Mouse (Mus musculus) thymus, adult 2 months (tissue): ENCODE measurements around the gene Cdk1.

ENCODE experiments used
- CTCF ChIP-seq: fragments of 200-500 bp; IDR thresholded peaks from 2 replicates; pipeline ENCODE4 v1.5.1; 2012; ENCODE audit warnings: mild to moderate bottlenecking, control low read depth, low read length, moderate library complexity, borderline replicate concordance; ENCODE audit not compliant: control insufficient read depth, poor library complexity, insufficient read depth; ENCODE audit errors: extremely low read depth
- POLR2A ChIP-seq: fragments of 200-500 bp; IDR thresholded peaks from 2 replicates; pipeline ENCODE4 v1.6.1; 2012; ENCODE audit warnings: mild to moderate bottlenecking, low read length, control low read depth, moderate library complexity; ENCODE audit not compliant: control insufficient read depth, poor library complexity, insufficient read depth; ENCODE audit errors: extremely low read depth

DNA sequence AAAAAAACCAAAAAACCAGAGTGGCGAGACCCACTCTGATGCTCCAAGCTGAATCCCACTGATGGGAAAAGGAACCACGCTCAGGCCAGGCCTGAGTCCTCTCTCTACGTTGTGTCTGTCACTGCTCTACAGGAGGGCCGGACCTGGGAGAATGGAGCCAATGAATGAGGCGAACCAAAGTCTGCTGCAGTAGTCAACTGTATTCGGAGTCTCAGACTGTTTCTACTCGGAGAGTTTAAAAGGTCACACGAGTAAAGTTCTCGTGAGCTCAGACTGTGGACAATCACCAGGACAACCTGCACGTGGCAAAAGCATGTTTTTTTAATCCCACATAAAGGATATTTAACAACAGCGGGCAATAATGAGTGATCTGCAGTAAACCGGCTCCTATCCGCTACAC lies 28.8 kb downstream of the Cdk1 start:
- TF ChIP-seq POLR2A (no peak), CTCF (no peak)
